Mouse (Mus musculus) gastrocnemius, adult 2 months (tissue): ENCODE data around the gene Zfp746. TPM values are rescaled to one million over a fixed set of nuclear protein-coding genes. Genes with fewer than 3 reads are reported as not detected.

Experiments used
- DNase-seq: peaks from one replicate; pipeline ENCODE4 v3.0.0; 2022
- H3K27ac ChIP-seq: fragments of 200-600 bp; 2 replicates; pipeline ENCODE4 v1.8.1; 2022; ENCODE audit warnings: mild to moderate bottlenecking
- H3K4me3 ChIP-seq: fragments of 200-600 bp; 2 replicates; pipeline ENCODE4 v1.8.1; 2022; ENCODE audit warnings: mild to moderate bottlenecking, moderate library complexity
- CTCF ChIP-seq: fragments of 200-600 bp; IDR thresholded peaks from 2 replicates; pipeline ENCODE4 v1.8.1; 2022; ENCODE audit warnings: antibody characterized with exemption, mild to moderate bottlenecking, moderate library complexity
- intact Hi-C: fragments of 180-260 bp; cut with DNase I; formaldehyde crosslinking; loops from one replicate; pipeline ENCODE4 v1.15.1; 2025
- microRNA-seq: library from miRNA; unstranded; fragments of <30 nt; microRNA quantifications from one replicate; pipeline ENCODE4 v1.2.0, GENCODE M21; 2021
- total RNA-seq, 2 experiments: library from RNA; stranded (reverse); gene quantifications; 2 replicates each; pipeline ENCODE4 v1.2.3; 2021

Zfp746 gene
- total RNA-seq, 2 experiments from 2014 or later: 10.8 to 12.4 TPM

DNA sequence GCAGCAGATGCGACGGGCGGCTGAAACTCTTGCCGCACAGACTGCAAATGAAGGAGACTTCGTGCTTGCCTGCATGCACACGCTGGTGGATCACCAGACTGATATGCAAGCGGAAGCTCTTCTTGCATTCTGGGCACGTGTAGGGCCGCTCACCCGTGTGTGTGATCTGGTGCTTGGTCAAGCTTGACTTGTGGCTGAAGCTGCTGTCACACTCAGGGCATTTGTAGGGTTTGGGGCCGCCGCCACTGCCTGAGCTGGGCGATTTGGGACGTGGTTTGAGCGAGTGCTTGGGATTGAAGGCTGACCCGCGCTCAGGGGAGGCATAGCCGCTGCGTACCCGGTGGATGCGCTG lies 61.4 kb downstream of the Zfp746 start:
- no peak overlapping the region for H3K27ac ChIP-seq
- no peak for DNase-seq
- H3K4me3 ChIP-seq: no peak overlapping the region
- TF ChIP-seq CTCF: no peak
- intact Hi-C loops: loop anchor here (5.0 kb wide), 1 partner anchor 57 kb away; no protein-coding TSS in a partner anchor

DNA sequence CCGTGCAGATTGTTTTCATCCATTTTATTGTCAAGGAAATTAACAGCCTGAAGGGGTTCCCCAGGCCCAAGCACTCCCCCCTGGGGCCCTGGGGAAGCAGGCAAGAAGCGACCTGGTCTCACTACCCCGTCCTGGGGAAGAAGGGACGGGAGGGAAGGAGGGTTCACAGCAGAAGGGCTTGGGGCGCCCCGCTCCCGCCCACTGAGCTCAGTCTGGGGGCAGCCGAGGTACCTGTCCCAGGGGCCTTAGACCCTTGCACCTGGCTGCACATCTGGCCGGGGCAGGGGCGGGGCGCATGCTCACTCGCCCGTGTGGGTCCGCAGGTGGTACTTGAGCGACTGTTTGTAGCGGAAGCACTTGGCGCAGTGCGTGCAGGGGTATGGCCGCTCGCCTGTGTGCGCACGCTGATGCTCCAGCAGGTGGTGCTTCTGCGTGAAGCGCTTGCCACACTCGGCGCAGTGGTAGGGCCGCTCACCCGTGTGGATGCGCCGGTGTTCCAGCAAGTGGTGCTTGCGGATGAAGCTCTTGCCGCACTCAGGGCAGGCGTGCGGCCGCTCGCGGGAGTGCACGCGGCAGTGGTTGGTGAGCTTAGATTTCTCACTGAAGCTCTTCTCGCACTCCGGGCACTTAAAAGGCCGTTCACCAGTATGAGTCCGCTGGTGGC lies 61.9 kb downstream of the Zfp746 start:
- Histone ChIP-seq H3K27ac (no peak overlapping the region), H3K4me3 (no peak overlapping the region)
- intact Hi-C loops: no loop called here
- no peak for TF ChIP-seq CTCF
- DNase-seq: no peak

DNA sequence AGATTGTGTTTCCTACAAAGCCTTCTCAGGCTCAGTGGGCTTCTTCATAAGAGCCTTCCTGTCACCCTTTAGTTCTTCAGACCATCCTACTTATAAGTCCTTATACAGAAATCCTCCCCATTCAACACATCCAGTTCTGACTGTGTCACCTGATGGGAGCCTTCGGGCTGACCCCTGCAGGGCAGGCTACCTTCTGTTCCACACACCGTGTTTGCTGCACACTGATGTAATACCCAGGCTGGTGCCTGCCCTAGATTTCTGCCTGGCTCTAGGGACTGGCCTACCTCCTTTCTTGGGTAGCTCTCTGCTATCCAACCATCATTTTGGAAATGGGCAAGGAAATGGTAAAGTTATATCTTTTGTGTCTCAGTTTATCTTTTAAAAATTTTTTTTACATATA lies 63.7 kb downstream of the Zfp746 start:
- no peak overlapping the region for H3K27ac ChIP-seq
- no peak for DNase-seq
- no peak for TF ChIP-seq CTCF
- intact Hi-C loops: no loop called here
- H3K4me3 ChIP-seq: no peak overlapping the region

GRCm38 (mm10) chr6:48021678-48022077 lies 64.7 kb downstream of the Zfp746 start:
- intact Hi-C loops: no loop called here
- Histone ChIP-seq H3K27ac (no peak overlapping the region), H3K4me3 (no peak overlapping the region)
- no peak for TF ChIP-seq CTCF
- no peak for DNase-seq

DNA sequence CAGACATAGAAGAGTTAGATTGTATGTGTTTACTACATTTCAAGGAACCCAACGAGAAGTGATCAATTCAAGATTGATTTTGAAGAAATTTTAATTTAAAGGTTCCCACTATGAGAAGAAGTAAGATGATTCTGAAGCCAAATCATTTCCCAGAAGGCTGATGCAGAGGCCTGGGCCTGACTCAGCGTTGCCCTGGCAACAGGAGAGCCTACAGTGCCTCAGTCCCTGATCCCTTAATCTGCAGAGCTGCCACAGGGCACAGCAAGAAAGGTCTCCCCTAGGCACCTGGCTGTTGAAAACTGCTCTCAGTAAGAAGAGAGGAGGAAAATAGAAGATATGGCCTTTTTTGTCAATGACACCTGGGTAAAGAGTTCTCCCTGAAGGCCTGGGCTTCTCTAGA lies 66.4 kb downstream of the Zfp746 start:
- no peak for DNase-seq
- TF ChIP-seq CTCF: no peak
- H3K27ac ChIP-seq: no peak overlapping the region
- no peak overlapping the region for H3K4me3 ChIP-seq
- intact Hi-C loops: no loop called here

DNA sequence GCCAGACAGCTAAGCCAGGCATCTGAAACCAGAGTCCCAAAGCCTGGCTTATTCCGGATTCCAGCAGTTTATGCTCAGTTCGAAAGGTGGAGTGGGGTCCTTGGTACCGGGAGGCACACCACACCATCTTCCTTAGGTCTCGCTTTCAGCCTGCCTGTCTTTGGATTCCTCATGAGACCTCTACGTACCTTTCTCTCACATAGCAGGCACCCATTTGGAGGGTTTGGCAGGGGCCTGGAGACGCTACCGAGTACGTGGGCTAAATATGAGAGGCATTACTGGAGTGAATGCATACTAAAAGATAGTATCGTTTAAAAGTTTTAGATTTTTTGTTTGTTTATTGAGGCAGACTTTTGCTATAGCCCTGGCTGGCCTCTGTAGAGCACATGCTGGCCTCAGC lies 69.6 kb downstream of the Zfp746 start:
- Histone ChIP-seq H3K27ac (no peak overlapping the region), H3K4me3 (no peak overlapping the region)
- no peak for DNase-seq
- TF ChIP-seq CTCF: no peak
- intact Hi-C loops: loop anchor here (5.0 to 10.0 kb wide), 2 partner anchors 70 to 142 kb away; partner anchors contain the start of genes Zfp282 and Zfp746

DNA sequence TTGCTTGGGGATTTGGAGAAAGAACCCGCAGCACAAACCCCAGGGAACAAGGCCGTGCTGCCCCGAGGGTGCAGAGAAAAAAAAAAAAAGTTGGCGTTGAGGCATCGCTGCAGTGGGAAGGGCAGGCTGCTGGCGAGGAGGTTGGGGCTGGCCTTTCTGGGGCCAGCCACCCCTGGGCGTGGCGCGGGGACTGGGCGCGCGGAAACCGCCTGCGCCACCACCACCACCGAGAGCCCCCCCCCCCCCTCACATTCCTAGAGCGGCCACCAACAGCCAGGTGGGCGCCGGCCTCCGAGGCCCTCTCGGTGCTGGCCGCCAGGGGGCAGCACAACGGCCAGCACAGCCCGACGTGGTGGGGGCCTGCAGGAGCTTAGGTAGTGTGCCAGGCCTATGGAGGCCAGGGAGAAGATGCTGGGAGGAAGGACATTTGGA lies 70.3 kb downstream of the Zfp746 start:
- peak; percentile 90; the same call in 1 of the 2 replicates for TF ChIP-seq CTCF
- peak; percentile 81 for DNase-seq
- Histone ChIP-seq H3K4me3 (peak overlapping the region; percentile 71), H3K27ac (no peak overlapping the region; the same call in 1 of the 2 replicates)
- intact Hi-C loops: loop anchor here (5.0 to 10.0 kb wide), 2 partner anchors 71 to 141 kb away; partner anchors contain the start of genes Zfp282 and Zfp746

Small RNA genes lying within 50 kb of the gene (microRNA-seq; reads per million reads assigned to microRNA genes)
- gene Gm24563: not detected

Other genes starting within 250 kb of the Zfp746 start
- gene Zfp282, start 209.4 kb downstream of the Zfp746 start, total RNA-seq: 1 to 10 TPM; 6.1 to 6.6 TPM
- 1 to 10 TPM; 7.8 to 10.0 TPM for gene Zfp212, start 166.1 kb downstream of the Zfp746 start, total RNA-seq
- gene Zfp956, start 133.2 kb downstream of the Zfp746 start, total RNA-seq: 1 to 10 TPM; 5.2 to 7.6 TPM
- 10 to 100 TPM; 18.3 to 20.4 TPM for gene Zfp777, start 37.7 kb downstream of the Zfp746 start, total RNA-seq